Mouse (Mus musculus) neural tube, embryonic 15.5 days (tissue): Measurements from ENCODE around the gene Nynrin. TPM values are rescaled to one million over a fixed set of nuclear protein-coding genes. Genes with fewer than 3 reads are reported as not detected.

Source experiments
- ATAC-seq: fragments of 200-750 bp; cut with Nextera tagmentation; 2 replicates; pipeline ENCODE4 v1.8.0; 2017; ENCODE audit warnings: mild to moderate bottlenecking, moderate TSS enrichment, moderate library complexity; ENCODE audit not compliant: low FRiP score
- H3K27ac ChIP-seq: fragments of 300-500 bp; sonication (generic); replicated peaks from 2 replicates; pipeline ENCODE4 v1.5.1; 2015; ENCODE audit warnings: mild to moderate bottlenecking, inconsistent platforms
- H3K27me3 ChIP-seq: fragments of 300-500 bp; sonication (generic); replicated peaks from 2 replicates; pipeline ENCODE4 v1.6.1; 2015; ENCODE audit warnings: inconsistent platforms
- H3K36me3 ChIP-seq: fragments of 300-500 bp; sonication (generic); 2 replicates; pipeline ENCODE4 v1.6.1; 2015; ENCODE audit warnings: inconsistent platforms
- H3K4me1 ChIP-seq: fragments of 300-500 bp; sonication (generic); 2 replicates; pipeline ENCODE4 v1.6.1; 2015; ENCODE audit warnings: inconsistent platforms
- H3K4me2 ChIP-seq: fragments of 300-500 bp; sonication (generic); 2 replicates; pipeline ENCODE4 v1.6.1; 2015; ENCODE audit warnings: inconsistent platforms, mild to moderate bottlenecking, moderate library complexity
- H3K4me3 ChIP-seq: fragments of 300-500 bp; sonication (generic); replicated peaks from 2 replicates; pipeline ENCODE4 v1.5.1; 2015; ENCODE audit warnings: mild to moderate bottlenecking, inconsistent platforms
- H3K9ac ChIP-seq: fragments of 300-500 bp; sonication (generic); replicated peaks from 2 replicates; pipeline ENCODE4 v1.6.1; 2015; ENCODE audit warnings: mild to moderate bottlenecking, inconsistent platforms
- H3K9me3 ChIP-seq: fragments of 300-500 bp; sonication (generic); replicated peaks from 2 replicates; pipeline ENCODE4 v1.6.1; 2016; ENCODE audit warnings: inconsistent platforms
- WGBS: fragments of 180-500 bp; shearing (Covaris S2); methylation state at CpG from one replicate; pipeline ENCODE4 v1.1.7; 2015; ENCODE audit warnings: mixed read lengths; 5-methylcytosine and 5-hydroxymethylcytosine counted together
- polyA plus RNA-seq: library from polyadenylated mRNA; unstranded; fragments of >200 nt; fragmentation: Nextera tagmentation; extraction: Ambion mirVana; gene quantifications from 2 replicates; pipeline ENCODE4 v1.2.1, GENCODE M21; 2015

Nynrin gene
- polyA plus RNA-seq, 1 experiment from 2014 or later, result 9.5 TPM

- no peak for ATAC-seq
- 82% methylated on average over 9 of the region's 9 CpGs for WGBS
- Histone ChIP-seq H3K4me2 (no peak overlapping the region), H3K27me3 (no peaks in the 10 kb centered on the region), H3K4me3 (no peak overlapping the region), H3K4me1 (no peaks in the 10 kb centered on the region), H3K36me3 (no peaks in the 10 kb centered on the region), H3K9me3 (no peaks in the 10 kb centered on the region), H3K9ac (no peak overlapping the region), H3K27ac (no peak overlapping the region)
Measured at GRCm38 (mm10) chr14:55845506-55846294, 8.1 kb upstream of the Nynrin start.

DNA sequence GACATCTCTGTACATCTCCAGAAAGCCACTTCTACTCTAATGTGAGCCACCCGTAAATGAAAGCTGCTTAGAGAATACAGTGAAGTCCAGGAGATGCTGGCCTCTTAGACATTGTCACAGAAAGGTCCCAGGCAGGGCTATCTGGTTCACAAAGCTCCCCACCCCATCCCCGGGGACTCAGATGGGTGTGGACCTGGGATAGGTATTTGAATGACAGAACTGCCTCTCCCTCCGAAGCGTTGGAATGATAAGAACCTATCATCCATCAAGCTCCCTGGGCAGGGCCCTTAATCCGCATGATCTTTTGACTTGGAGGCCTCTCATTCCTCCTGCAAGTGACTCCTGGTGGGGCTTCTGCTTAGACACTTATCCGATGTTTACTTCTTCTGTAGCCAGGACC is 2.9 kb upstream of the Nynrin start:
- 72% methylated on average over 6 of the region's 6 CpGs for WGBS

GRCm38 (mm10) chr14:55852646-55853551 is 911 bp upstream of the Nynrin start:
- Histone ChIP-seq H3K4me2 (peak overlapping the region; percentile 75), H3K9ac (peak overlapping the region; percentile 52; the same call in 1 of the 2 replicates), H3K4me3 (peak overlapping the region; percentile 51), H3K27me3 (no peaks in the 10 kb centered on the region), H3K4me1 (peaks cover 45% of the 10 kb centered on the region), H3K36me3 (no peaks in the 10 kb centered on the region), H3K27ac (peak overlapping the region; percentile 80), H3K9me3 (no peaks in the 10 kb centered on the region)
- WGBS, result 6% methylated on average over 11 of the region's 11 CpGs
- ATAC-seq, result peak; percentile 78

More for the DNA sequence above, 2.9 kb upstream of the Nynrin start:
- no peak overlapping the region for H3K4me2 ChIP-seq
- H3K27me3 ChIP-seq, result no peaks in the 10 kb centered on the region
- H3K9me3 ChIP-seq, result no peaks in the 10 kb centered on the region
- no peak overlapping the region for H3K27ac ChIP-seq
- no peak overlapping the region for H3K4me3 ChIP-seq
- no peak overlapping the region for H3K9ac ChIP-seq
- no peak for ATAC-seq
- H3K36me3 ChIP-seq, result no peaks in the 10 kb centered on the region
- H3K4me1 ChIP-seq, result peaks cover 26% of the 10 kb centered on the region

DNA sequence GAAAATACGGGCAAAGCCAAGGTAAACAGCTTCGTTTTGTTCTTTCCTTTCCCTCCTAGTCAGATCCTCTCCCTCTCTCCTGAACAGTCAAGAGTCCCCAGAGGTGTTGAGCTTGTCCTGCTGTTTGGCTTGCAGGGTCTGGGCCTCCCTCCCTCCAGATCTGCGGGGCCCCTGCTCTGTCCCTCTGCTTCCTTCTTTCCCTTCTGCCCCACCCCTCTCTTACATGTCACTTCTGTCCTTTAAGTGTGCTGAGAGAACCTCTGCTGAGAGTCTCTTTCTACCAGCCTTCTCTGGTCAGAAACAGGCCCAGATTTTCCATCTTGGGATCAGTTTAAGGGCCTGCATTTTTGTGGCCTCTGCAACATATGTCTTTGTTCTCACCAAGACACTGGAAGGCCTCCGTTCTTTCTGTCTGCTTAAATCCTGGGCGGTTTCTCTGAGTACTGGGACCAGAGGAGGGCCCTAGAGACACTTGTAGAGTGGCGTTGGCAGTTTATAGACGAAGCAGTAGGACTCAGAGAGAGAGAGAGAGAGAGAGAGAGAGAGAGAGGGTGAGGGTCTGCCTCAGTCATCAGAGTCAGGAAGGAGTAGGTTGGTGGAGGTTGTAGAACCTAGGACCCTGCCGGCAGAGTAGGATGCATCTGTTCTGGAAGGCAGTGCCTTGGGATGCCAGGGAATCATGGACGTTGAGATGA is 743 bp downstream of the Nynrin start:
- ATAC-seq, result peak; percentile 39

GRCm38 (mm10) chr14:55855101-55855561 is 1.3 kb downstream of the Nynrin start:
- Histone ChIP-seq H3K9ac (peak overlapping the region; percentile 52), H3K27me3 (no peaks in the 10 kb centered on the region), H3K4me1 (peaks cover 61% of the 10 kb centered on the region), H3K27ac (peak overlapping the region; percentile 80), H3K36me3 (no peaks in the 10 kb centered on the region), H3K4me3 (peak overlapping the region; percentile 51), H3K9me3 (no peaks in the 10 kb centered on the region), H3K4me2 (peak overlapping the region; percentile 75)
- ATAC-seq, result peak; percentile 7
- 3% methylated on average over 4 of the region's 4 CpGs for WGBS

More for the DNA sequence above, 743 bp downstream of the Nynrin start:
- 1% methylated on average over 9 of the region's 9 CpGs for WGBS
- H3K4me2 ChIP-seq, result peak overlapping the region; percentile 75
- peak overlapping the region; percentile 51 for H3K4me3 ChIP-seq
- H3K27me3 ChIP-seq, result no peaks in the 10 kb centered on the region
- H3K4me1 ChIP-seq, result peaks cover 58% of the 10 kb centered on the region
- peak overlapping the region; percentile 52 for H3K9ac ChIP-seq
- H3K9me3 ChIP-seq, result no peaks in the 10 kb centered on the region
- no peaks in the 10 kb centered on the region for H3K36me3 ChIP-seq
- H3K27ac ChIP-seq, result peak overlapping the region; percentile 80

DNA sequence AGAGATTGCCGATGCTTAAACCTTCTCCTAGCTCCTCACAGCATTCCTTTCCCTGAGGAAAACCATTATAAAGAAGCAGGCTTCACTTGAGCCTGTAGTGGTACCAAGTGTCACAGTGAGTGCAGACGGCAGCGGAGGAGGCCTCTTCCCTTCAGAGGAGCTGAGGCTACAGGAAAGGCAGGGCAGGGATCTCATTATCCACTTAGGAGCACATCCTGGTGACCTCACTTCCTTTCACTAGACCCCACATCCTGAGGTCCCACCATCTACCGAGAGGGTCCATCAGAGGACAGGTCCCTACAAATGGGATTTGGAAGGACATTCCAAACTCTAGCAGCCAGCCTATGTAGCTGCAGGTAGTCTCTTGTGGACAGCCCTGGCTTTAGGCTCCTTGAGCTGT is 3.8 kb downstream of the Nynrin start:
- Histone ChIP-seq H3K27me3 (no peaks in the 10 kb centered on the region), H3K27ac (no peak overlapping the region), H3K4me3 (no peak overlapping the region), H3K36me3 (no peaks in the 10 kb centered on the region), H3K9me3 (no peaks in the 10 kb centered on the region), H3K9ac (no peak overlapping the region), H3K4me1 (peaks cover 62% of the 10 kb centered on the region), H3K4me2 (peak overlapping the region; percentile 15; the same call in 1 of the 2 replicates)
- no peak for ATAC-seq
- 67% methylated on average over 4 of the region's 4 CpGs for WGBS

- Histone ChIP-seq H3K9me3 (no peaks in the 10 kb centered on the region), H3K4me2 (no peak overlapping the region), H3K9ac (no peak overlapping the region), H3K27me3 (no peaks in the 10 kb centered on the region), H3K36me3 (peaks cover 33% of the 10 kb centered on the region), H3K4me3 (no peak overlapping the region), H3K4me1 (peaks cover 32% of the 10 kb centered on the region), H3K27ac (no peak overlapping the region)
- 83% methylated on average over 6 of the region's 6 CpGs for WGBS
- ATAC-seq, result no peak
Measured at GRCm38 (mm10) chr14:55862186-55862585, 8.4 kb downstream of the Nynrin start.

DNA sequence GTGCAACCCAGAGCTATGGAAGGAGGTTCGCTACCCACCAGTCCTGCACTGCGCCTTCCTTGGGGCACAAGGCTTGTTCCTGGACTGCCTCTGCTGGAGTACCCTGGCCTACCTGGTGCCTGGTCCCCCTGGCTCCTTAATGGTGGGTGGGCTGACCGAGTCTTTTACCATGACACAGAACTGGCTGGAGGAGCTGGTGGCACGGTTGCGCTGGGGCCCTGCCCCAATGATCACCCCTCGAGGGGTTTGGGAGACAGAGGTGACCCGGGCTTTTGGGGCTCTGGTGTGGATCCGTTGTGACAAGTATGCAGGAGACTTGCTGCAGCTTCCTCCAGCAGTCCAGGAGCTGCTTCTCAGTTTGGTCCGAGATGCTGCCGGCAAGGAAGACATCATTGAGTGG is 9.2 kb downstream of the Nynrin start:
- H3K4me2 ChIP-seq, result no peak overlapping the region
- ATAC-seq, result no peak
- no peak overlapping the region for H3K27ac ChIP-seq
- no peak overlapping the region for H3K4me3 ChIP-seq
- peaks cover 37% of the 10 kb centered on the region for H3K36me3 ChIP-seq
- H3K9me3 ChIP-seq, result no peaks in the 10 kb centered on the region
- WGBS, result 95% methylated on average over 10 of the region's 10 CpGs
- peaks cover 24% of the 10 kb centered on the region for H3K4me1 ChIP-seq
- no peaks in the 10 kb centered on the region for H3K27me3 ChIP-seq
- H3K9ac ChIP-seq, result no peak overlapping the region

DNA sequence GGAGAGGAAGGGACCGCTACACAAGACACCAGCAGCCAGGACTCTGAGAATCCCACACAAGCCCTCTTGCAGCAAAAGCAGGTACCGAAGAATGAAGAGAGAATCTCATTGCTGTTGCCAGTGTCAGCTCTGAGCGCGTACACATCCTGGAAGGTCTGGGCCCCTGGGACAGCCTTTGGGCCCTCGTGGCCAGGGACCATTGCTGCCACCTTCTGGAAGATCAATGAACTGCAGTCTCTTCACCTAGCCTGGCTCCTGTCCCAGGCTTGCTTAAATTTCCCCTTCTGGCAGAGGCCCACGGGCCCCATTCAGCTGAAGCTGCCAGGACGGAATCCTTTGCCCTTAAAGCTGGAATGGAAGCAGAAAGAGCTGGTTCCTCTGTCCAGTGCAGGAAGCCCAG is 10.0 kb downstream of the Nynrin start:
- Histone ChIP-seq H3K27ac (no peak overlapping the region), H3K9ac (no peak overlapping the region), H3K4me2 (no peak overlapping the region), H3K36me3 (peaks cover 45% of the 10 kb centered on the region), H3K4me3 (no peak overlapping the region), H3K9me3 (no peaks in the 10 kb centered on the region), H3K27me3 (no peaks in the 10 kb centered on the region), H3K4me1 (peaks cover 19% of the 10 kb centered on the region)
- 36% methylated on average over 7 of the region's 7 CpGs for WGBS
- 0 out of 2 replicates have a peak, but pooled peaks have one; percentile 40 for ATAC-seq

- Histone ChIP-seq H3K4me1 (peaks cover 4% of the 10 kb centered on the region; the same call in 1 of the 2 replicates), H3K9ac (no peak overlapping the region), H3K27ac (no peak overlapping the region), H3K4me3 (no peak overlapping the region), H3K36me3 (peaks cover 76% of the 10 kb centered on the region), H3K9me3 (no peaks in the 10 kb centered on the region), H3K4me2 (no peak overlapping the region), H3K27me3 (no peaks in the 10 kb centered on the region)
- ATAC-seq, result no peak
- 37% methylated on average over 4 of the region's 4 CpGs for WGBS
Measured at GRCm38 (mm10) chr14:55866962-55867361, 13.2 kb downstream of the Nynrin start.
